Mouse (Mus musculus): Measurements from ENCODE around the gene Homer1. TPM values are rescaled to one million over a fixed set of nuclear protein-coding genes. Genes with fewer than 3 reads are reported as not detected.
A peak's percentile ranks its signal among the peaks of the same experiment; 100 is the strongest.

Gene Homer1
- polyA plus RNA-seq, 2 experiments, result 3.0 to 3.7 TPM

- Histone ChIP-seq H3K4me1 (replicated peaks; ENCODE audit: control insufficient read depth in 2 of 2, insufficient read depth in 2 of 2, low read length in 1 of 2) (peaks cover 2 to 5% of the 10 kb centered on the region in 2 experiments; a peak in 2 of 4 replicates), H3K36me3 (replicated peaks; ENCODE audit: control insufficient read depth, insufficient read depth, low read depth) (no peaks in the 10 kb centered on the region; the same call in 1 of the 2 replicates), H3K9me3 (ENCODE audit: control insufficient read depth, low read length) (peaks cover 4% of the 10 kb centered on the region; the same call in 1 of the 2 replicates), H3K27me3 (ENCODE audit: control insufficient read depth, insufficient read depth, low read length) (no peaks in the 10 kb centered on the region), H3K9ac (replicated peaks) (no peak overlapping the region), H3K4me2 (ENCODE audit: low read depth) (no peak overlapping the region), H3K4me3 (ENCODE audit: insufficient read depth in 1 of 2, low read depth in 2 of 2, low read length in 2 of 2) (no peak overlapping the region), H3K27ac (no peak overlapping the region)
- TF ChIP-seq CTCF (IDR thresholded peaks at IDR 0.05; ENCODE audit: low read depth), result no peak
- no peak for TF ChIP-seq EP300 (IDR thresholded peaks at IDR 0.05; ENCODE audit: low read depth)
- peak; percentile 48; the same call in 1 of the 2 replicates for ATAC-seq (ENCODE audit: insufficient read depth)
- no peak for DNase-seq (ENCODE audit: low read depth in 3 of 3, low spot score in 3 of 3)
- 80% methylated on average over 5 of the region's 5 CpGs for WGBS (ENCODE audit: insufficient replicate concordance)
Measured at GRCm38 (mm10) chr13:93399710-93400216, 100.3 kb downstream of the Homer1 start.

DNA sequence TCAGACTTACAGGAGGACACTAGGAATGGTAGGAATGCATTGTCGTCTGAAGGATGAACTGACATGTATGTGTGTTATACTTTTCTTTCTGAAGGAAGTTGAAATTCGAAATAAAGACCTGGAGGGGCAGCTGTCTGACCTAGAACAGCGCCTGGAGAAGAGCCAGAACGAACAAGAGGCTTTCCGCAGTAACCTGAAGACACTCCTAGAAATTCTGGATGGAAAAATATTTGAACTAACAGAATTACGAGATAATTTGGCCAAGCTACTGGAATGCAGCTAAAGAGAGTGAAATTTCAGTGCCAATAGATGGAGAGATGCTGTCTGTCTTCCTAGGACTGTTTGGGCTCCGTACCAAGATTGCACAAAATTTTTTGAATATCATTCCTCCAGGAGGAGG, 102.5 kb downstream of the Homer1 start:
- H3K36me3 ChIP-seq (replicated peaks; ENCODE audit: control insufficient read depth, insufficient read depth, low read depth), result no peaks in the 10 kb centered on the region; the same call in 1 of the 2 replicates
- H3K9me3 ChIP-seq (ENCODE audit: control insufficient read depth, low read length), result peaks cover 4% of the 10 kb centered on the region; the same call in 1 of the 2 replicates
- TF ChIP-seq CTCF (IDR thresholded peaks at IDR 0.05; ENCODE audit: low read depth) (no peak), EP300 (IDR thresholded peaks at IDR 0.05; ENCODE audit: low read depth) (no peak)
- ATAC-seq (ENCODE audit: insufficient read depth), result no peak
- H3K27ac ChIP-seq, result no peak overlapping the region
- no peak overlapping the region for H3K4me3 ChIP-seq (ENCODE audit: insufficient read depth in 1 of 2, low read depth in 2 of 2, low read length in 2 of 2)
- peaks cover 2 to 8% of the 10 kb centered on the region in 2 experiments; a peak in 2 of 4 replicates for H3K4me1 ChIP-seq (replicated peaks; ENCODE audit: control insufficient read depth in 2 of 2, insufficient read depth in 2 of 2, low read length in 1 of 2)
- H3K27me3 ChIP-seq (ENCODE audit: control insufficient read depth, insufficient read depth, low read length), result no peaks in the 10 kb centered on the region
- WGBS (ENCODE audit: insufficient replicate concordance), result 82% methylated on average over 7 of the region's 7 CpGs
- no peak overlapping the region for H3K4me2 ChIP-seq (ENCODE audit: low read depth)
- H3K9ac ChIP-seq (replicated peaks), result no peak overlapping the region
- no peak for DNase-seq (ENCODE audit: low read depth in 3 of 3, low spot score in 3 of 3)

DNA sequence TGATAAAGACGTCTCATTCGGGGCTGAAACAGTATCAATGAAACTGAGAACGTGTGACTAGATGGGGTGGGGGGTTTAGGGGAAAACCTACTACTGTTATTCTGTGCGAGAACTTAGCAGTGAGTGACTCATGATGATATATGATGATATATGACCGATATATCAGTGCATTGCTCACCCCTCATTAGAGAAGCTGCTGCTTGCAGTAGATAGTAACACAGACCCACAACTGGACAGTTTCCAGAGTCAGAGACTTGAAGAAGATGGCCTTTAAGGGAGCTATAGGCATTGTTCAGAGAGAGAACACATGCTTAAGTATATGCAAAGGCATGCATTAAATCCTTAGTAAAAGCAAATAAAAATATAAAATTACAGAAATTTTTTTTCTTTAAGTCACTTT, 107.4 kb downstream of the Homer1 start:
- TF ChIP-seq EP300 (IDR thresholded peaks at IDR 0.05; ENCODE audit: low read depth), result no peak
- no peak for TF ChIP-seq CTCF (IDR thresholded peaks at IDR 0.05; ENCODE audit: low read depth)
- Histone ChIP-seq H3K4me1 (replicated peaks; ENCODE audit: control insufficient read depth in 2 of 2, insufficient read depth in 2 of 2, low read length in 1 of 2) (0 out of 4 replicates have a peak, but pooled peaks cover 0 to 3% of the 10 kb centered on the region in 2 experiments), H3K4me2 (ENCODE audit: low read depth) (no peak overlapping the region), H3K27me3 (ENCODE audit: control insufficient read depth, insufficient read depth, low read length) (no peaks in the 10 kb centered on the region), H3K9ac (replicated peaks) (no peak overlapping the region), H3K36me3 (replicated peaks; ENCODE audit: control insufficient read depth, insufficient read depth, low read depth) (no peaks in the 10 kb centered on the region), H3K9me3 (ENCODE audit: control insufficient read depth, low read length) (no peaks in the 10 kb centered on the region), H3K4me3 (ENCODE audit: insufficient read depth in 1 of 2, low read depth in 2 of 2, low read length in 2 of 2) (no peak overlapping the region), H3K27ac (no peak overlapping the region)
- 51% methylated on average over 5 of the region's 5 CpGs for WGBS (ENCODE audit: insufficient replicate concordance)
- ATAC-seq (ENCODE audit: insufficient read depth) (no peak), DNase-seq (ENCODE audit: low read depth in 3 of 3, low spot score in 3 of 3) (no peak)

- H3K27ac ChIP-seq, result no peak overlapping the region
- ATAC-seq (ENCODE audit: insufficient read depth) (no peak), DNase-seq (ENCODE audit: low read depth in 3 of 3, low spot score in 3 of 3) (no peak)
- 0 out of 4 replicates have a peak, but pooled peaks cover 0 to 3% of the 10 kb centered on the region in 2 experiments for H3K4me1 ChIP-seq (replicated peaks; ENCODE audit: control insufficient read depth in 2 of 2, insufficient read depth in 2 of 2, low read length in 1 of 2)
- no peaks in the 10 kb centered on the region for H3K36me3 ChIP-seq (replicated peaks; ENCODE audit: control insufficient read depth, insufficient read depth, low read depth)
- 68% methylated on average over 4 of the region's 4 CpGs for WGBS (ENCODE audit: insufficient replicate concordance)
- TF ChIP-seq CTCF (IDR thresholded peaks at IDR 0.05; ENCODE audit: low read depth), result no peak
- TF ChIP-seq EP300 (IDR thresholded peaks at IDR 0.05; ENCODE audit: low read depth), result no peak
- H3K9me3 ChIP-seq (ENCODE audit: control insufficient read depth, low read length), result no peaks in the 10 kb centered on the region
- no peak overlapping the region for H3K4me2 ChIP-seq (ENCODE audit: low read depth)
- no peak overlapping the region for H3K4me3 ChIP-seq (ENCODE audit: insufficient read depth in 1 of 2, low read depth in 2 of 2, low read length in 2 of 2)
- H3K9ac ChIP-seq (replicated peaks), result no peak overlapping the region
- no peaks in the 10 kb centered on the region for H3K27me3 ChIP-seq (ENCODE audit: control insufficient read depth, insufficient read depth, low read length)
Measured at GRCm38 (mm10) chr13:93410343-93410742, 110.9 kb downstream of the Homer1 start.

DNA sequence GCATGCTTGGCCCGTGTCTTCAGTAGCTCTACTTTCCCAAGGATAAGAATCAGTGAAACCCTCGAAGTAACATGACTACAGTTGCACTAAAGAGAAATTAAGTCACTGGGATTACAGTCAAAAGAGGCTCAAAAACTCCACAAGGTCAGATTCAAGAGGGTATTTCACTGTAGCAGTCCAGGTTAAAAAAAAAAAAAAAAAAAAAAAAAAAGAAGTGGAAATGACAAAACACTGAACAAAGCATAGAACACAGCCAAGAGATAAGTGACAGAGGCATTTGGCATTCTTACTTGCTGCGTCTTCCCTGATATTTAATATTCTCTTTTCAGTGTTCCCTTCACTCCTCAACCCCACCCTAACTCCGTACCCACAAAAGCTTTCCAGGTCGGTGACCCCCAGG, 115.6 kb downstream of the Homer1 start:
- H3K36me3 ChIP-seq (replicated peaks; ENCODE audit: control insufficient read depth, insufficient read depth, low read depth), result no peaks in the 10 kb centered on the region

More for the DNA sequence above, 115.6 kb downstream of the Homer1 start:
- no peak overlapping the region for H3K9ac ChIP-seq (replicated peaks)
- H3K27ac ChIP-seq, result no peak overlapping the region
- no peaks in the 10 kb centered on the region for H3K4me1 ChIP-seq (replicated peaks; ENCODE audit: control insufficient read depth in 2 of 2, insufficient read depth in 2 of 2, low read length in 1 of 2)
- H3K27me3 ChIP-seq (ENCODE audit: control insufficient read depth, insufficient read depth, low read length), result no peaks in the 10 kb centered on the region
- no peak overlapping the region for H3K4me3 ChIP-seq (ENCODE audit: insufficient read depth in 1 of 2, low read depth in 2 of 2, low read length in 2 of 2)
- DNase-seq (ENCODE audit: low read depth in 3 of 3, low spot score in 3 of 3), result no peak
- TF ChIP-seq EP300 (IDR thresholded peaks at IDR 0.05; ENCODE audit: low read depth), result no peak
- TF ChIP-seq CTCF (IDR thresholded peaks at IDR 0.05; ENCODE audit: low read depth), result no peak
- ATAC-seq (ENCODE audit: insufficient read depth), result no peak
- no peaks in the 10 kb centered on the region for H3K9me3 ChIP-seq (ENCODE audit: control insufficient read depth, low read length)
- H3K4me2 ChIP-seq (ENCODE audit: low read depth), result no peak overlapping the region
- 66% methylated on average over 5 of the region's 5 CpGs for whole genome bisulfite sequencing (ENCODE audit: insufficient replicate concordance)

Data from liver, embryonic 14.5 days (tissue).